Mouse (Mus musculus): ENCODE measurements around the gene Crp.

DNA sequence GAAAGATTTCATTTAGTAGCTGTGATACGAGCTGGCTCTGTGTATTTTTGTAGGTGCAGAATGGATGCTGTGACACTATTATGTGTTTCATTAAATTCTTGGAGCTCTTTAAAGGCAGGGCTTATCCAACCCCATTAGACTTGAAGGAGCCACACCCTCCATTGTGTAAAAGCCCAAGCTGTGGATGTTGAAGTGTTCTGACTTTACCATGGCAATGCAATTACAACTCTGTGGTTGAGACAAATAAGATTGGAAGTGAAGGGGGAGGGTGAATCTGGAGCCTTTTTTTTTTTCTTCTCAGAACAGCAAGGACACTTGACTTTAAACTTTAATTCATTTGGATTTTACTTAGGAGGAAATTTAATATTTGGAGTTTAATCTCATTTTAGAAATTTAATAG, 13.9 kb upstream of the Crp start:
- TF ChIP-seq CTCF (IDR thresholded peaks at IDR 0.05; ENCODE audit: low read depth) (no peak), EP300 (optimal IDR thresholded peaks at IDR 0.05) (no peak)

Measured in stomach, postnatal 0 days (tissue).